Mouse (Mus musculus) liver, embryonic 16.5 days (tissue): ENCODE data around the gene Rps9. TPM values are rescaled to one million over a fixed set of nuclear protein-coding genes. Genes with fewer than 3 reads are reported as not detected.
A peak's percentile ranks its signal among the peaks of the same experiment; 100 is the strongest.
"Not testable (repeated sequence)": the region's sequence is repeated elsewhere in the genome, so short reads cannot be mapped to it uniquely, and the experiment has no call there.

Experiments used
- ATAC-seq: fragments of 200-750 bp; cut with Nextera tagmentation; 2 replicates; pipeline ENCODE4 v1.8.0; 2017; ENCODE audit warnings: low read depth, mild to moderate bottlenecking, moderate number of reproducible peaks, moderate library complexity
- H3K27ac ChIP-seq: fragments of 300-500 bp; sonication (generic); 2 replicates; pipeline ENCODE4 v1.5.1; 2014; ENCODE audit warnings: mild to moderate bottlenecking, low read length
- H3K27me3 ChIP-seq: fragments of 300-500 bp; sonication (generic); 2 replicates; pipeline ENCODE4 v1.6.1; 2014; ENCODE audit warnings: low read depth, low read length, mixed read lengths; ENCODE audit not compliant: control insufficient read depth, insufficient read depth
- H3K36me3 ChIP-seq: fragments of 300-500 bp; sonication (generic); 2 replicates; pipeline ENCODE4 v1.6.1; 2014; ENCODE audit warnings: mild to moderate bottlenecking; ENCODE audit not compliant: control insufficient read depth, insufficient read depth
- H3K4me1 ChIP-seq: fragments of 300-500 bp; sonication (generic); 2 replicates; pipeline ENCODE4 v1.6.1; 2014; ENCODE audit warnings: low read depth, low read length, mixed read lengths; ENCODE audit not compliant: control insufficient read depth
- H3K4me2 ChIP-seq: fragments of 300-500 bp; sonication (generic); 2 replicates; pipeline ENCODE4 v1.6.1; 2014; ENCODE audit warnings: low read depth, low read length, mixed read lengths
- H3K4me3 ChIP-seq: fragments of 300-500 bp; sonication (generic); 2 replicates; pipeline ENCODE4 v1.5.1; 2014; ENCODE audit warnings: low read depth, mild to moderate bottlenecking, low read length
- H3K9ac ChIP-seq: fragments of 300-500 bp; sonication (generic); 2 replicates; pipeline ENCODE4 v1.6.1; 2014; ENCODE audit warnings: low read depth, low read length
- H3K9me3 ChIP-seq: fragments of 300-500 bp; sonication (generic); replicated peaks from 2 replicates; pipeline ENCODE4 v1.6.1; 2016; ENCODE audit warnings: low read length; ENCODE audit not compliant: control insufficient read depth
- WGBS: fragments of 180-500 bp; shearing (Covaris S2); extraction: QIAGEN DNeasy Blood & Tissue Kit; methylation state at CpG from one replicate; pipeline ENCODE4 v1.1.7; 2014; ENCODE audit not compliant: insufficient replicate concordance; 5-methylcytosine and 5-hydroxymethylcytosine counted together
- polyA plus RNA-seq: library from polyadenylated mRNA; unstranded; fragments of >200 nt; fragmentation: Nextera tagmentation; extraction: Ambion mirVana; gene quantifications from 2 replicates; pipeline ENCODE4 v1.2.1, GENCODE M21; 2015

Gene Rps9
- polyA plus RNA-seq, 1 experiment from 2014 or later: 666 TPM

DNA sequence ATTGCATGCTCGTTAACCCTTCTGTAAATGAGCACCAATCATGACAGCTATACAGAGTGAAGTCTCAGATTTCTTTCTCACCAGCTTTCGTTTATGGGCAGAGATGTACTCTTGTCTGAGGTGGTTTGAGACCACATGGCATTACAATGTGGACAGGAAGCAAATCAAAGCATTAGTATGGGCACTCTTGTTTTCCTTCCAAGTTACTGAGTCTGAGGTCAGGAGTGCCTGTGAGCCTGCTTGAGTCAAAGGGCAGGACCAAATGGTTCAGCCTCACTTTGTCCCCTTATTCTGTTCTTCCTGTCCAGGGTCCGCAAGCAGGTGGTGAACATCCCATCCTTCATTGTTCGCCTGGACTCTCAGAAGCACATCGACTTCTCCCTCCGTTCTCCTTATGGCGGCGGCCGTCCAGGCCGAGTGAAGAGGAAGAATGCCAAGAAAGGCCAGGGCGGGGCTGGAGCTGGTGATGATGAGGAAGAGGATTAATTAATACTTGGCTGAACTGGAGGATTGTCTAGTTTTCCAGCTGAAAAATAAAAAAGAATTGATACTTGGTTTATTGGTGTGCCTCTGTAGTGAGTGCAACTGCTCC is 2.6 kb downstream of the Rps9 start:
- ATAC-seq: no peak
- peak overlapping the region; percentile 77; the same call in 1 of the 2 replicates for H3K9ac ChIP-seq
- peak overlapping the region; percentile 87 for H3K4me2 ChIP-seq
- H3K4me1 ChIP-seq: peaks cover 17% of the 10 kb centered on the region
- 26% methylated on average over 11 of the region's 11 CpGs for WGBS
- H3K4me3 ChIP-seq: peak overlapping the region; percentile 86
- no peaks in the 10 kb centered on the region for H3K9me3 ChIP-seq
- peak overlapping the region; percentile 63 for H3K27ac ChIP-seq
- no peaks in the 10 kb centered on the region for H3K27me3 ChIP-seq
- H3K36me3 ChIP-seq: peaks cover 25% of the 10 kb centered on the region

GRCm38 (mm10) chr7:3707027-3707426 is 3.2 kb downstream of the Rps9 start:
- H3K9me3 ChIP-seq: no peaks in the 10 kb centered on the region
- no peak overlapping the region for H3K4me3 ChIP-seq
- H3K4me1 ChIP-seq: peaks cover 17% of the 10 kb centered on the region
- WGBS: 12% methylated on average over 4 of the region's 4 CpGs
- no peaks in the 10 kb centered on the region for H3K27me3 ChIP-seq
- H3K36me3 ChIP-seq: peaks cover 25% of the 10 kb centered on the region
- H3K4me2 ChIP-seq: no peak overlapping the region
- no peak for ATAC-seq
- H3K9ac ChIP-seq: no peak overlapping the region
- peak overlapping the region; percentile 63 for H3K27ac ChIP-seq

- ATAC-seq: no peak
Measured at GRCm38 (mm10) chr7:3707568-3708413, 4.0 kb downstream of the Rps9 start.

DNA sequence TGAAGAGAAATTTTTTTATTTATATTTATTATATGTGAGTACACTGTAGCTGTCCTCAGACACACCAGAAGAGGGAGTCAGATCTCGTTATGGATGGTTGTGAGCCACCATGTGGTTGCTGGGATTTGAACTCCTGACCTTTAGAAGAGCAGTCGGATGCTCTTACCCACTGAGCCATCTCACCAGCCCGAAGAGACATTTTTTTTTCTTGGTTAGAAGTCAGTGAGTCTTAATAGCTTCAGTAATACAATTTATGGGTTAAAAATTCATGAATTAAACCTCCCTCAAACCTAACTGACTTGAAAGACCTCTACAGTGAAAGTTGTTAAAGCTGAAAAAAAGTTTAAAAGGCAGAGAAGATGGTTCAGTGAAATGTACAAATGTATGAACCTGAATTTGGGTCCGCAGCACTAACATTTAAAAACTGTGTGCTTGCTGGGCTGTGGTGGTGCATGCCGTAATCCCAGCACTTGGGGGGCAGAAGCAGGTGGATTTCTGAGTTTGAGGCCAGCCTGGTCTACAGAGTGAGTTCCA is 4.7 kb downstream of the Rps9 start:
- H3K27me3 ChIP-seq, H3K4me2 ChIP-seq, H3K9ac ChIP-seq, H3K27ac ChIP-seq, H3K4me3 ChIP-seq, H3K9me3 ChIP-seq, ATAC-seq: not testable (repeated sequence)
- WGBS: 26% methylated on average over 5 of the region's 5 CpGs
- peaks cover 17% of the 10 kb centered on the region for H3K4me1 ChIP-seq
- H3K36me3 ChIP-seq: peaks cover 25% of the 10 kb centered on the region

More at GRCm38 (mm10) chr7:3707568-3708413, 4.0 kb downstream of the Rps9 start:
- Histone ChIP-seq H3K9ac (no peak overlapping the region), H3K4me1 (peaks cover 17% of the 10 kb centered on the region), H3K4me3 (no peak overlapping the region), H3K36me3 (peaks cover 25% of the 10 kb centered on the region), H3K27ac (peak overlapping the region; percentile 34; the same call in 1 of the 2 replicates), H3K9me3 (no peaks in the 10 kb centered on the region), H3K4me2 (no peak overlapping the region), H3K27me3 (no peaks in the 10 kb centered on the region)
- WGBS: 28% methylated on average over 7 of the region's 7 CpGs

DNA sequence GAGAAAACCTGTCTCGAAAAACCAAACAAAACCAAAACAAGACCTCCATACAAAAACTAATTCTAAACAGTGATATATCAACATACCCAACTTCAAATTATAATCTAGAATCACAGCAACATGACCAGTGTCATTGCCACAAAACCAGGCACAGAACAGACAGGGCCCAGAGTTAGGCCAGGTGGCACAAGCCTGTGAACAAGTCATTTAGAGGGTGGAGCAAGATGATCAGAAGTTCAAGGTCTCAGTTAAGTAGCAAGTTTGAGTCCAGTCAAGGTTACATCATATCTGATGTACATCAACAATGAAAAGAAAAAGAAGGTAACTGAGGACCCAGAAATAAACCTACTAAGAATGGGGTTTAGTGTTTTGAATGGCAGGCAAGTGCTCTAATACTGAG is 5.2 kb downstream of the Rps9 start:
- Histone ChIP-seq H3K4me1 (peaks cover 17% of the 10 kb centered on the region), H3K9ac (no peak overlapping the region), H3K27me3 (no peaks in the 10 kb centered on the region), H3K4me2 (no peak overlapping the region), H3K9me3 (no peaks in the 10 kb centered on the region), H3K4me3 (no peak overlapping the region), H3K27ac (no peak overlapping the region; the same call in 1 of the 2 replicates), H3K36me3 (peaks cover 25% of the 10 kb centered on the region)
- no peak for ATAC-seq
- WGBS: 48% methylated on average over 1 of the region's 1 CpGs

GRCm38 (mm10) chr7:3712264-3712942 is 8.6 kb downstream of the Rps9 start:
- H3K9ac ChIP-seq: peak overlapping the region; percentile 28; the same call in 1 of the 2 replicates
- H3K4me2 ChIP-seq: no peak overlapping the region
- H3K4me3 ChIP-seq: no peak overlapping the region
- 0 out of 2 replicates have a peak, but pooled peaks have one; percentile 30 for ATAC-seq
- no peak overlapping the region for H3K27ac ChIP-seq
- 26% methylated on average over 5 of the region's 5 CpGs for WGBS
- H3K4me1 ChIP-seq: no peaks in the 10 kb centered on the region; the same call in 1 of the 2 replicates
- no peaks in the 10 kb centered on the region for H3K9me3 ChIP-seq
- H3K27me3 ChIP-seq: no peaks in the 10 kb centered on the region
- H3K36me3 ChIP-seq: peaks cover 6% of the 10 kb centered on the region

GRCm38 (mm10) chr7:3715249-3715648 is 11.5 kb downstream of the Rps9 start:
- no peak overlapping the region for H3K9ac ChIP-seq
- H3K9me3 ChIP-seq: no peaks in the 10 kb centered on the region
- 19% methylated on average over 1 of the region's 1 CpGs for WGBS
- H3K27me3 ChIP-seq: no peaks in the 10 kb centered on the region
- no peaks in the 10 kb centered on the region for H3K36me3 ChIP-seq
- no peak overlapping the region for H3K27ac ChIP-seq
- ATAC-seq: no peak
- H3K4me1 ChIP-seq: no peaks in the 10 kb centered on the region; the same call in 1 of the 2 replicates
- no peak overlapping the region for H3K4me3 ChIP-seq
- no peak overlapping the region for H3K4me2 ChIP-seq

- not testable (repeated sequence) for H3K36me3 ChIP-seq, H3K4me1 ChIP-seq, H3K4me3 ChIP-seq, H3K9ac ChIP-seq, H3K9me3 ChIP-seq, H3K27ac ChIP-seq, ATAC-seq, H3K27me3 ChIP-seq, H3K4me2 ChIP-seq
- 29% methylated on average over 1 of the region's 3 CpGs for WGBS
Measured at GRCm38 (mm10) chr7:3720268-3720667, 16.5 kb downstream of the Rps9 start, which contains the start of gene Pirb. TSS of gene Pirb (minus strand) at chr7:3720391.
